Comparison of ENCODE assay signal across 8 mouse cellular contexts in the genomic region with DNA sequence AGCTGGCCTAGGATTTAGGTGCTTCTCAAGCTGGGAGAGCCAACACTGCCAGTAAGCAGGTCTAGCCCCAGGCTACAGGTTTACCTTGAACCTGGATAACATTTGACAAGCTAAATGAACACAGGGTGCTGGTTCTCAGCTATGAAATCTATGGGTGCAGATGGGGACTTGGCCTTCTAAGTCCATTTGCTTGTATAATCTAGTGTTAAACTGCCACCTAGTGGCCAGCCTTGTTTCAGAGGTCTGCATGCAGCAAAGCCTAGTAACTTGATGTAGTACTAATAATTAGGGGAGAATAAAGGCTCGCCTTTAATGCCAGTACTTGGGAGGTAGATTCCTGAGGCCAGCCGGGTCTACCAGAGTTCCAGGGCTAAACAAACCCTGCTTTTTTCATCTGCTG. TPM values are rescaled to one million over a fixed set of nuclear protein-coding genes. Genes with fewer than 3 reads are reported as not detected.
DNase-seq lines count a peak whose midpoint lies in the region; ATAC-seq lines count a peak whose summit lies in the region.

No protein-coding gene starts in this region.

- no peak overlapping the region for H3K4me3 ChIP-seq in intestine, embryonic 14.5 days (ENCODE audit: low read depth, low read length)
- no peak overlapping the region; the same call in 1 of the 2 replicates for H3K4me3 ChIP-seq in midbrain, embryonic 14.5 days (replicated peaks; ENCODE audit: low read depth, low read length)

- no peaks in the 10 kb centered on the region for H3K9me3 ChIP-seq in intestine, embryonic 14.5 days (ENCODE audit: control insufficient read depth, low read length)
- no peaks in the 10 kb centered on the region for H3K9me3 ChIP-seq in midbrain, embryonic 14.5 days (ENCODE audit: control insufficient read depth, low read length)

- H3K27me3 ChIP-seq in intestine, embryonic 14.5 days (replicated peaks; ENCODE audit: control insufficient read depth, insufficient read depth, low read length) = no peaks in the 10 kb centered on the region
- no peaks in the 10 kb centered on the region for H3K27me3 ChIP-seq in midbrain, embryonic 14.5 days (ENCODE audit: control insufficient read depth, insufficient read depth, low read length)

- H3K4me2 ChIP-seq in intestine, embryonic 14.5 days (ENCODE audit: low read length) = peak overlapping the region; percentile 14; the same call in 1 of the 2 replicates
- H3K4me2 ChIP-seq in midbrain, embryonic 14.5 days (ENCODE audit: low read length) = peak overlapping the region; percentile 36

- H3K9ac ChIP-seq in intestine, embryonic 14.5 days (ENCODE audit: low read length) = no peak overlapping the region
- peak overlapping the region; percentile 31; the same call in 1 of the 2 replicates for H3K9ac ChIP-seq in midbrain, embryonic 14.5 days (replicated peaks; ENCODE audit: low read length)

- peak; percentile 70 for DNase-seq in gastrocnemius, adult 18-20 months (ENCODE audit: low spot score)
- no peak for DNase-seq in gastrocnemius, postnatal 25 days
- DNase-seq in cerebellum, adult 9-11 months = peak; percentile 80
- DNase-seq in frontal cortex, postnatal 10 days (ENCODE audit: low spot score in 2 of 2) = peak; percentile 49 to 65
- DNase-seq in intestine, embryonic 14.5 days (ENCODE audit: low spot score) = peak; percentile 84
- peak; percentile 80 for DNase-seq in left cerebral cortex, postnatal 4 days
- DNase-seq in midbrain, embryonic 14.5 days = peak; percentile 93
- peak; percentile 77 to 87 for DNase-seq in spleen, postnatal 4 days (ENCODE audit: low spot score in 2 of 2)

- WGBS in intestine, embryonic 14.5 days = 32% methylated on average over 2 of the region's 2 CpGs
- WGBS in midbrain, embryonic 14.5 days = 23% methylated on average over 2 of the region's 2 CpGs

- H3K36me3 ChIP-seq in intestine, embryonic 14.5 days (ENCODE audit: control insufficient read depth, insufficient read depth, low read length) = peaks cover 47% of the 10 kb centered on the region
- peaks cover 50% of the 10 kb centered on the region for H3K36me3 ChIP-seq in midbrain, embryonic 14.5 days (ENCODE audit: control insufficient read depth, insufficient read depth, low read length)

- H3K4me1 ChIP-seq in intestine, embryonic 14.5 days (replicated peaks; ENCODE audit: control insufficient read depth, insufficient read depth, low read length) = peaks cover 19% of the 10 kb centered on the region
- H3K4me1 ChIP-seq in midbrain, embryonic 14.5 days (ENCODE audit: control insufficient read depth, insufficient read depth, low read length) = peaks cover 29% of the 10 kb centered on the region

- intact Hi-C loops in left cerebral cortex, postnatal 4 days (cut with DNase I) = no loop called here

- H3K27ac ChIP-seq in intestine, embryonic 14.5 days (ENCODE audit: low read depth) = no peak overlapping the region
- 0 out of 2 replicates have a peak overlapping the region, but pooled peaks have one; percentile 8 for H3K27ac ChIP-seq in midbrain, embryonic 14.5 days (replicated peaks; ENCODE audit: low read depth, low read length)

- ATAC-seq in intestine, embryonic 14.5 days (replicated peaks; ENCODE audit: low FRiP score, low TSS enrichment, low read depth) = no peak
- ATAC-seq in midbrain, embryonic 14.5 days (ENCODE audit: low FRiP score, low TSS enrichment) = no peak

RNA-seq across cellular contexts. Expression of a gene that starts 4.5 kb away (rescaled TPM):
- 1,000 to 10,000 TPM in 1 of 2 experiments, 100 to 1,000 TPM in 1; 992 to 1,504 TPM for total RNA-seq in gastrocnemius, adult 18-20 months (2021)
- 1,000 to 10,000 TPM; 1,183 to 1,197 TPM for total RNA-seq in gastrocnemius, postnatal 25 days (2021)
- 2,647 and 2,698 TPM in 2 replicates for polyA plus RNA-seq in intestine, embryonic 14.5 days (2014; fragmentation: Nextera tagmentation; extraction: Ambion mirVana)
- total RNA-seq in left cerebral cortex, postnatal 4 days (2021) = 1,000 to 10,000 TPM; 2,038 to 2,082 TPM
- polyA plus RNA-seq in midbrain, embryonic 14.5 days (2014; fragmentation: Nextera tagmentation; extraction: Ambion mirVana) = 2,437 and 3,041 TPM in 2 replicates
